Mouse (Mus musculus) limb, embryonic 14.5 days (tissue): ENCODE results near the gene Gpr162. TPM values are rescaled to one million over a fixed set of nuclear protein-coding genes. Genes with fewer than 3 reads are reported as not detected.
A peak's percentile ranks its signal among the peaks of the same experiment; 100 is the strongest.

ENCODE experiments used
- ATAC-seq: fragments of 200-750 bp; cut with Nextera tagmentation; 2 replicates; pipeline ENCODE4 v1.8.0; 2017; ENCODE audit warnings: low read depth, moderate number of reproducible peaks, moderate TSS enrichment; ENCODE audit not compliant: low FRiP score
- DNase-seq: peaks from one replicate; pipeline ENCODE4 v3.0.0-alpha.2; 2015; ENCODE audit warnings: low spot score
- H3K27ac ChIP-seq: fragments of 300-500 bp; sonication (generic); replicated peaks from 2 replicates; pipeline ENCODE4 v1.5.1; 2014; ENCODE audit warnings: low read depth, mild to moderate bottlenecking, low read length, moderate library complexity, mixed read lengths
- H3K27me3 ChIP-seq: fragments of 300-500 bp; sonication (generic); 2 replicates; pipeline ENCODE4 v1.6.1; 2014; ENCODE audit warnings: low read length, mixed read lengths; ENCODE audit not compliant: control insufficient read depth, insufficient read depth
- H3K36me3 ChIP-seq: fragments of 300-500 bp; sonication (generic); 2 replicates; pipeline ENCODE4 v1.6.1; 2014; ENCODE audit warnings: mild to moderate bottlenecking, low read length, moderate library complexity, mixed read lengths; ENCODE audit not compliant: control insufficient read depth, insufficient read depth
- H3K4me1 ChIP-seq: fragments of 300-500 bp; sonication (generic); 2 replicates; pipeline ENCODE4 v1.6.1; 2014; ENCODE audit warnings: antibody characterized with exemption, low read length, mixed read lengths; ENCODE audit not compliant: control insufficient read depth, insufficient read depth
- H3K4me2 ChIP-seq: fragments of 300-500 bp; sonication (generic); replicated peaks from 2 replicates; pipeline ENCODE4 v1.6.1; 2014; ENCODE audit warnings: low read depth, mild to moderate bottlenecking, low read length, moderate library complexity; ENCODE audit not compliant: severe bottlenecking
- H3K4me3 ChIP-seq: fragments of 300-500 bp; sonication (generic); replicated peaks from 2 replicates; pipeline ENCODE4 v1.5.1; 2014; ENCODE audit warnings: low read length
- H3K9ac ChIP-seq: fragments of 300-500 bp; sonication (generic); 2 replicates; pipeline ENCODE4 v1.6.1; 2014; ENCODE audit warnings: mild to moderate bottlenecking, low read depth, low read length, moderate library complexity; ENCODE audit not compliant: severe bottlenecking
- H3K9me3 ChIP-seq: fragments of 300-500 bp; sonication (generic); 2 replicates; pipeline ENCODE4 v1.6.1; 2016; ENCODE audit warnings: low read length; ENCODE audit not compliant: control insufficient read depth
- POLR2A ChIP-seq: fragments of 200-500 bp; IDR thresholded peaks from 2 replicates; pipeline ENCODE4 v1.8.0; 2012; ENCODE audit warnings: inconsistent platforms, mild to moderate bottlenecking, moderate library complexity, borderline replicate concordance; ENCODE audit not compliant: insufficient read depth, insufficient read length; ENCODE audit errors: extremely low read depth
- WGBS: fragments of 180-500 bp; shearing (Covaris S2); extraction: QIAGEN DNeasy Blood & Tissue Kit; methylation state at CpG from one replicate; pipeline ENCODE4 v1.1.7; 2014; 5-methylcytosine and 5-hydroxymethylcytosine counted together
- polyA plus RNA-seq, 2 experiments: library from polyadenylated mRNA; depleted of rRNA in 1 of 2; stranded (reverse) in 1 of 2; unstranded in 1 of 2; fragments of >200 nt; fragmentation: Nextera tagmentation in 1 of 2; extraction: Ambion mirVana in 1 of 2; gene quantifications; 2 replicates each; pipeline versions ENCODE4 v1.2.1 to v1.2.3; 2012 to 2014

Gene Gpr162
- polyA plus RNA-seq, 2 experiments: 2.1 to 7.5 TPM

GRCm38 (mm10) chr6:124863125-124863657 lies 592 bp downstream of the Gpr162 start:
- ATAC-seq (no peak; the same call in 1 of the 2 replicates), DNase-seq (no peak)
- Histone ChIP-seq H3K27me3 (no peaks in the 10 kb centered on the region), H3K27ac (0 out of 2 replicates have a peak overlapping the region, but pooled peaks have one; percentile 26), H3K4me2 (peak overlapping the region; percentile 95), H3K9me3 (no peaks in the 10 kb centered on the region), H3K9ac (peak overlapping the region; percentile 65), H3K4me1 (peaks cover 23% of the 10 kb centered on the region; the same call in 1 of the 2 replicates), H3K4me3 (peak overlapping the region; percentile 56), H3K36me3 (0 out of 2 replicates have a peak, but pooled peaks cover 8% of the 10 kb centered on the region)
- TF ChIP-seq POLR2A: 0 out of 2 replicates have a peak, but pooled peaks have one; percentile 0
- 1% methylated on average over 8 of the region's 16 CpGs for WGBS

GRCm38 (mm10) chr6:124862406-124863124 lies 1.2 kb downstream of the Gpr162 start:
- peak overlapping the region; percentile 95 for H3K4me2 ChIP-seq
- 0 out of 2 replicates have a peak, but pooled peaks cover 8% of the 10 kb centered on the region for H3K36me3 ChIP-seq
- no peak for TF ChIP-seq POLR2A
- H3K9me3 ChIP-seq: no peaks in the 10 kb centered on the region
- peaks cover 26% of the 10 kb centered on the region; the same call in 1 of the 2 replicates for H3K4me1 ChIP-seq
- no peaks in the 10 kb centered on the region for H3K27me3 ChIP-seq
- ATAC-seq (no peak), DNase-seq (no peak)
- peak overlapping the region; percentile 65 for H3K9ac ChIP-seq
- H3K27ac ChIP-seq: no peak overlapping the region
- WGBS: 15% methylated on average over 8 of the region's 8 CpGs
- peak overlapping the region; percentile 56 for H3K4me3 ChIP-seq

GRCm38 (mm10) chr6:124861802-124862201 lies 2.0 kb downstream of the Gpr162 start:
- no peak overlapping the region for H3K4me3 ChIP-seq
- H3K27ac ChIP-seq: no peak overlapping the region
- peaks cover 26% of the 10 kb centered on the region; the same call in 1 of the 2 replicates for H3K4me1 ChIP-seq
- DNase-seq (no peak), ATAC-seq (no peak)
- 48% methylated on average over 2 of the region's 3 CpGs for WGBS
- 0 out of 2 replicates have a peak, but pooled peaks cover 8% of the 10 kb centered on the region for H3K36me3 ChIP-seq
- no peaks in the 10 kb centered on the region for H3K9me3 ChIP-seq
- no peak overlapping the region for H3K4me2 ChIP-seq
- TF ChIP-seq POLR2A: no peak
- H3K27me3 ChIP-seq: no peaks in the 10 kb centered on the region
- no peak overlapping the region; the same call in 1 of the 2 replicates for H3K9ac ChIP-seq

GRCm38 (mm10) chr6:124861266-124861665 lies 2.5 kb downstream of the Gpr162 start:
- Histone ChIP-seq H3K9ac (no peak overlapping the region; the same call in 1 of the 2 replicates), H3K4me3 (no peak overlapping the region), H3K27ac (no peak overlapping the region), H3K4me2 (no peak overlapping the region), H3K36me3 (0 out of 2 replicates have a peak, but pooled peaks cover 8% of the 10 kb centered on the region), H3K4me1 (peaks cover 26% of the 10 kb centered on the region; the same call in 1 of the 2 replicates), H3K27me3 (no peaks in the 10 kb centered on the region), H3K9me3 (no peaks in the 10 kb centered on the region)
- no peak for TF ChIP-seq POLR2A
- DNase-seq (no peak), ATAC-seq (no peak)
- 77% methylated on average over 19 of the region's 19 CpGs for WGBS

GRCm38 (mm10) chr6:124860511-124860910 lies 3.3 kb downstream of the Gpr162 start:
- no peak overlapping the region for H3K4me2 ChIP-seq
- ATAC-seq (no peak), DNase-seq (no peak)
- H3K27me3 ChIP-seq: no peaks in the 10 kb centered on the region
- WGBS: 86% methylated on average over 9 of the region's 9 CpGs
- TF ChIP-seq POLR2A: no peak
- 0 out of 2 replicates have a peak, but pooled peaks cover 8% of the 10 kb centered on the region for H3K36me3 ChIP-seq
- H3K9ac ChIP-seq: no peak overlapping the region
- no peak overlapping the region for H3K27ac ChIP-seq
- peaks cover 27% of the 10 kb centered on the region for H3K4me1 ChIP-seq
- H3K9me3 ChIP-seq: no peaks in the 10 kb centered on the region
- H3K4me3 ChIP-seq: no peak overlapping the region
